Mouse (Mus musculus) T-helper 1 cell (primary cell): ENCODE data around the gene Zbtb17.

Experiments
- in situ Hi-C: fragments of 300-600 bp; cut with MboI, MseI; formaldehyde crosslinking; loops from one replicate; pipeline ENCODE4 v1.15.1; 2025; ENCODE audit warnings: high pct_unique_total_duplicates

Zbtb17 gene

GRCm38 (mm10) chr4:141444451-141445327, at the start of gene Zbtb17:
TSS of gene Zbtb17 (plus strand) at chr4:141444654.
- in situ Hi-C loops: no loop called here

DNA sequence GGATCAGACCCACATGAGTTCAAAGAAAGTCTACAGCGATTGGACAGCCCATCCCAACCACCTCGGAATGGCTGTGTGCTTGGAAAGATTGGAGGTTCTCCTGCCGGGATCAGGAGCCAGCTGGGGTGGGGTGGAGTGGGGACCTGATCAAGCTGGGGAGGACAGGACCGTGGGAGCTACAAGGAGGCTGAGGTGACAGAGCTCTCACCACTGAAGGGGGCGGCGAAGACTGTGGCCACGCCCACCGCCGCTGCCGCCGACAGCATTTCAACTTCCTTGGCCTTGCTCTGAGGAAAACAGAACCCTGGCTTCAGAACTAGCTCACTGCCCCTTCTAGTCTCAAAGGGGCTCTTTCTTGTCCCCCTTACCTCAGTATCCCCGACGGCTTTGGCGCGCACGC, 49.7 kb upstream of the Zbtb17 start:
- in situ Hi-C loops: no loop called here

DNA sequence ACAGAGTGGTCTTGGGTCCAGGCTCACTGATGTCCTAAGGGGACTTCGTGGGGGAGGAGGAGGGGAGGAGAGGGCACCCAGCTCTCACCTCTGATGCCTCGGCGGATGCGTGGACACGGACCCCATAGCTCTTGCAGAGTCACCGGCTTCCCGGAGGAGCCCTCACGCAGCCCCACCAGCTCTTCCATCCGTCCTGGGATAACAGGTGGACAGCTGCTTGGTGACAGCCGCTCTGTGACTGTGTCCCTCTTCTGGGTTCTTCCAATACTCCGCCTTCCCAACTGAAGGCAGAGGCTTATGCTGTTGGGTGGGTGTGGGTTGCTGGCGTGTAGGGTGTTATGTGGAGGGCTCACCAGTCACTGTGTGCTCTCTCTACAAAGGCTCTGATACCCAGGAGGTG, 46.6 kb upstream of the Zbtb17 start:
- in situ Hi-C loops: no loop called here

- in situ Hi-C loops: no loop called here
Observed at GRCm38 (mm10) chr4:141398545-141398944, 45.9 kb upstream of the Zbtb17 start, which contains the start of gene Clcnka. TSS of gene Clcnka (minus strand) at chr4:141398724.

DNA sequence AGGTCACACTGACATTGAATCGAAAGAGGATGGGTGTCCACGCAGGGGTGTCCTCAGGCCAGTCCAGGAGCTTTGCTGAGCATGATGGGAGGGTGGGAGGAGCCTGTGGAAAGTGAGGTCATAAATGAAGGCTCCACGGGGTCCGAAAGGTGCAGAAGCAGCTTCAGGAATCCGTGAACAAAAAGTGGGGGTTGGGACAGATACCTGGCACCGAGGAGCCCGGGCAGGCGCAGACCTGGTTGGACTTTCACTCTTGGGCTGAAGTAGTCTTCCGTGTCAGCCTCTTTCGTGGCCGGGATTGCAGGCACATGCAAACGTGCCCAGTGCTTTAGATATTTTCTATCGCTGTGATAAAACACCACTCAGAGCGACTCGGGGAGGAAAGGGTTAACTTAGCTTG, 44.3 kb upstream of the Zbtb17 start:
- in situ Hi-C loops: no loop called here

- in situ Hi-C loops: loop anchor here (5.0 kb wide), 1 partner anchor 153 kb away; no protein-coding TSS in a partner anchor
Observed at GRCm38 (mm10) chr4:141404518-141405313, 39.7 kb upstream of the Zbtb17 start.

DNA sequence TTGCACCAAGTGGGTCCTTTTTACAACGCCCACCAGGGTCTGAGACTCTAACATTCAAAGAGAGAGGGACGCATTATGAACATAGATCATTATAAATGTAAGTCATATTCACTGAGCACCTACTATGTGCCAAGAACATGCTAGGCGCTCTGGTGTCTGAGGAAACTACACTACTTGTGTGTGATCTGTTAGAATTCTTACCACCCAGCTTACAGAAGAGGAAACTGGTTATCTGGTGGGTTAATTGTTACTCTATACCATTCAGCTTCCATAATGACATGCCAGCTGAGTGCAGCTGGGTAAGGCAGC, 39.2 kb upstream of the Zbtb17 start:
- in situ Hi-C loops: loop anchor here (5.0 kb wide), 1 partner anchor 152 kb away; no protein-coding TSS in a partner anchor

- in situ Hi-C loops: loop anchor here (5.0 kb wide), 1 partner anchor 151 kb away; no protein-coding TSS in a partner anchor
Observed at GRCm38 (mm10) chr4:141406516-141407299, 37.7 kb upstream of the Zbtb17 start.

DNA sequence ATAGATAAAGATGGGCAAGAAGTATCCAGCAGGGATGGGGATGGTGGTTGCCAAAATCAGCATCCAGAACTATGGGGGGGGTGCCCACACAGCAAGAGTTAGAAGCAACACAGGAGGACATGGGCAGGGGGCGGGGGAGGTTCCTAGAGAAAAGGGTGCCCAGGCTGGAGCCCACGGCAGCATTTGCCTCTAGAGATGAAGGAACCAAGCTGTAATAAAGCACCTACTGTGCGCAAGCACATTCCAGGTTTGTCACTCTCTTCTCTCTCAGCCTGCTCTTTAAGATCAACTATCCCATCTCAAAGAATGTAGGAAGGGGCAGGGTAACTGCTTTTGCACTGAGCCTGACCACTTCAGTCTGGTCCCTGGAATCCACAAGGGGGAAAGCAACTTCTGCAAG, 35.9 kb upstream of the Zbtb17 start:
- in situ Hi-C loops: loop anchor here (5.0 kb wide), 1 partner anchor 149 kb away; no protein-coding TSS in a partner anchor

DNA sequence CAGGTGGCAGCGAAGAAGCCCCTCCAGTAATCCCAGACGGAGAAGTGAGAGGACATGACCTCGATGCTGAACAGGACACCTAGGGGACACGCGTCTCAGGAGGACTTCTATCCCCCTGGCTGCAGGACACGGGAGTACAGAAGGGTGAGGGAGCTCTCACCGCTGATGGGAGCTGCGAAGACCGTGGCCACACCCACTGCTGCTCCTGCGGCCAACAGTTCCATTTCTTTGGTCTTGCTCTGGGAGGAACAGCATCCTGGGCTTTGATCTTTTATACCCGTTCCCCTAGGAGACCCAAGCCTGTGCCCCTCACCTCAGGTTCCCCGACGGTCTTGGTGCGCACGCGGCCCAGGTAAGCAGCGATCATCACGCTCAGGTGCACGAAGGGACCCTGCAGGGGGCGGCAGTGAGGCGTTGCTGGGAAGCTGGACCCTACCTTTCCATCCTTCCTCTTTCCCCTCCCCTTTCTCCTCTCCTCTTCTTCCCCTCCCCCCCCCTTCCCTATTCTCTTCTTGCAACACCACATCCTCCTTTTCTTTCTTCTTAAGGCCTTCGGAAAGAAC, 32.9 kb upstream of the Zbtb17 start:
- in situ Hi-C loops: no loop called here

- in situ Hi-C loops: no loop called here
Observed at GRCm38 (mm10) chr4:141415924-141416323, 28.5 kb upstream of the Zbtb17 start, which contains the start of gene Clcnkb. TSS of gene Clcnkb (minus strand) at chr4:141416014.

GRCm38 (mm10) chr4:141419398-141420191, 24.9 kb upstream of the Zbtb17 start:
- in situ Hi-C loops: loop anchor here (10.0 kb wide), 1 partner anchor 715 kb away; the partner anchor contains the start of gene Rcc2

- in situ Hi-C loops: loop anchor here (10.0 kb wide), 1 partner anchor 716 kb away; the partner anchor contains the start of gene Rcc2
Observed at GRCm38 (mm10) chr4:141420192-141420829, 24.1 kb upstream of the Zbtb17 start, which contains the start of gene Hspb7. TSS of gene Hspb7 (plus strand) at chr4:141420779.

- in situ Hi-C loops: loop anchor here (10.0 kb wide), 1 partner anchor 716 kb away; the partner anchor contains the start of gene Rcc2
Observed at GRCm38 (mm10) chr4:141420886-141421285, 23.6 kb upstream of the Zbtb17 start.

- in situ Hi-C loops: loop anchor here (10.0 kb wide), 1 partner anchor 717 kb away; the partner anchor contains the start of gene Rcc2
Observed at GRCm38 (mm10) chr4:141421423-141421822, 23.0 kb upstream of the Zbtb17 start.

DNA sequence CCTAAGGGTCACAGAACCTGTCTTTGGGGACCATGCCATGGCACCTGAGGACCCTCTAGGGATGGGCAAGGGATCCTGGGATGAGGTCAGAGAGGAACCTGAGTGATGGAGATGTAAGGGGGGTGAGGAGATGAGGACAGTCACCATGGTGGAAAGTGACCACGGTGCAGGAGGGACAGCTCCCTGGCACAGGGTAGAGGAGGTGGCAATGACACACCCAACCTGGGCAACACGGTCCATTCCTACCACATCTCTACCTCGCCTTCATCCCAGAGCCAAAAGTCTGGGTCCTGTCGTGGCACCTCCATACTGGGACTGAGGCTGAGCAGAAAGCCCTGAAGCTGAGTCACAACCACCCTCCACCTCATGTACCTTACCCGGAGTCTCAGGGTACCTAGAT, 21.6 kb upstream of the Zbtb17 start:
- in situ Hi-C loops: loop anchor here (10.0 kb wide), 1 partner anchor 718 kb away; the partner anchor contains the start of gene Rcc2

- in situ Hi-C loops: loop anchor here (10.0 kb wide), 1 partner anchor 718 kb away; the partner anchor contains the start of gene Rcc2
Observed at GRCm38 (mm10) chr4:141423288-141423687, 21.2 kb upstream of the Zbtb17 start.

- in situ Hi-C loops: loop anchor here (10.0 kb wide), 1 partner anchor 719 kb away; the partner anchor contains the start of gene Rcc2
Observed at GRCm38 (mm10) chr4:141423691-141424431, 20.6 kb upstream of the Zbtb17 start.
